ENCODE assay signal across 10 mouse cellular contexts in genomic region chr11:76081048-76081640, GRCm38 (mm10). TPM values are rescaled to one million over a fixed set of nuclear protein-coding genes. Genes with fewer than 3 reads are reported as not detected.
DNase-seq lines count a peak whose midpoint lies in the region; ATAC-seq and TF ChIP-seq lines count a peak whose summit lies in the region.
"Had no signal": no experiment of that assay in that cellular context is flagged by ENCODE, and none has a peak within 500 bp of the region (broad histone marks: within the 10 kb centered on the region; RNA-seq: fewer than 3 reads in every experiment).

No protein-coding gene starts in this region.

- H3K27ac ChIP-seq in lung, embryonic 14.5 days (ENCODE audit: low read depth), result peak overlapping the region; percentile 46; the same call in 1 of the 2 replicates
- H3K27ac ChIP-seq in heart, postnatal 0 days (ENCODE audit: low read depth), result peak overlapping the region; percentile 55
- H3K27ac ChIP-seq in limb, embryonic 10.5 days, result peak overlapping the region; percentile 64
- H3K27ac ChIP-seq in liver, postnatal 0 days (ENCODE audit: low read depth), result no peak overlapping the region
- H3K27ac ChIP-seq: hindbrain, embryonic 14.5 days had no signal

- no peak overlapping the region for H3K4me2 ChIP-seq in lung, embryonic 14.5 days
- H3K4me2 ChIP-seq in heart, postnatal 0 days (ENCODE audit: low read depth, low read length), result no peak overlapping the region
- no peak overlapping the region for H3K4me2 ChIP-seq in liver, postnatal 0 days (ENCODE audit: low read depth, low read length)
- H3K4me2 ChIP-seq: hindbrain, embryonic 14.5 days had no signal

- no peak overlapping the region for H3K4me3 ChIP-seq in lung, embryonic 14.5 days (ENCODE audit: low read depth, low read length)
- H3K4me3 ChIP-seq in heart, postnatal 0 days (ENCODE audit: low read depth, low read length), result no peak overlapping the region
- no peak overlapping the region for H3K4me3 ChIP-seq in limb, embryonic 10.5 days
- H3K4me3 ChIP-seq in liver, postnatal 0 days (ENCODE audit: low read depth, low read length), result no peak overlapping the region

- no peak for ATAC-seq in lung, embryonic 14.5 days (ENCODE audit: insufficient read depth)
- peak; percentile 41 for ATAC-seq in heart, postnatal 0 days (ENCODE audit: insufficient read depth, low read depth)
- ATAC-seq in liver, postnatal 0 days, result no peak

- TF ChIP-seq EP300 in heart, postnatal 0 days (IDR thresholded peaks at IDR 0.05; ENCODE audit: low read depth), result peak; percentile 74; the same call in 1 of the 2 replicates
- no peak for TF ChIP-seq EP300 in liver, postnatal 0 days (IDR thresholded peaks at IDR 0.05; ENCODE audit: low read depth)

- peak; percentile 38 for DNase-seq in lung, embryonic 14.5 days
- no peak for DNase-seq in lung, postnatal 36 days
- DNase-seq in heart, postnatal 0 days (ENCODE audit: low spot score), result no peak
- peak; percentile 40 for DNase-seq in kidney, adult 18-20 months
- no peak for DNase-seq in limb, embryonic 10.5 days (ENCODE audit: low spot score)
- DNase-seq in urinary bladder, postnatal 10 days (ENCODE audit: low spot score), result no peak
- no peak for DNase-seq in liver, postnatal 0 days
- DNase-seq: right cerebral cortex, adult 18-20 months; thymus, postnatal 36 days had no signal

- H3K9me3 ChIP-seq in lung, embryonic 14.5 days (ENCODE audit: low read depth, low read length), result no peaks in the 10 kb centered on the region
- no peaks in the 10 kb centered on the region for H3K9me3 ChIP-seq in heart, postnatal 0 days (replicated peaks; ENCODE audit: control insufficient read depth, low read length)
- H3K9me3 ChIP-seq in limb, embryonic 10.5 days (replicated peaks), result no peaks in the 10 kb centered on the region
- H3K9me3 ChIP-seq in liver, postnatal 0 days (ENCODE audit: low read length), result no peaks in the 10 kb centered on the region

- no peak overlapping the region for H3K9ac ChIP-seq in lung, embryonic 14.5 days
- no peak overlapping the region for H3K9ac ChIP-seq in heart, postnatal 0 days (replicated peaks; ENCODE audit: low read depth, low read length)
- H3K9ac ChIP-seq in liver, postnatal 0 days (replicated peaks), result no peak overlapping the region
- H3K9ac ChIP-seq: hindbrain, embryonic 14.5 days had no signal

- TF ChIP-seq CTCF in lung, embryonic 14.5 days (IDR thresholded peaks at IDR 0.05; ENCODE audit: low read depth), result no peak
- TF ChIP-seq CTCF in heart, postnatal 0 days (IDR thresholded peaks at IDR 0.05; ENCODE audit: low read depth), result no peak
- no peak for TF ChIP-seq CTCF in liver, postnatal 0 days (IDR thresholded peaks at IDR 0.05; ENCODE audit: low read depth)

- peaks cover 29% of the 10 kb centered on the region; the same call in 1 of the 2 replicates for H3K36me3 ChIP-seq in lung, embryonic 14.5 days (ENCODE audit: insufficient read depth)
- H3K36me3 ChIP-seq in heart, postnatal 0 days (replicated peaks; ENCODE audit: control insufficient read depth, insufficient read depth, low read length), result peaks cover 34% of the 10 kb centered on the region
- H3K36me3 ChIP-seq in limb, embryonic 10.5 days, result peaks cover 33% of the 10 kb centered on the region
- H3K36me3 ChIP-seq in liver, postnatal 0 days (replicated peaks; ENCODE audit: insufficient read depth, low read length), result peaks cover 31% of the 10 kb centered on the region

- no peaks in the 10 kb centered on the region for H3K4me1 ChIP-seq in lung, embryonic 14.5 days (ENCODE audit: insufficient read depth)
- no peaks in the 10 kb centered on the region for H3K4me1 ChIP-seq in heart, postnatal 0 days (ENCODE audit: control insufficient read depth, insufficient read depth)
- peaks cover 49% of the 10 kb centered on the region for H3K4me1 ChIP-seq in limb, embryonic 10.5 days
- H3K4me1 ChIP-seq in liver, postnatal 0 days (ENCODE audit: insufficient read depth), result no peaks in the 10 kb centered on the region

- no peaks in the 10 kb centered on the region for H3K27me3 ChIP-seq in lung, embryonic 14.5 days (ENCODE audit: insufficient read depth, low read length)
- H3K27me3 ChIP-seq in heart, postnatal 0 days (ENCODE audit: control insufficient read depth, insufficient read depth, low read length), result no peaks in the 10 kb centered on the region
- no peaks in the 10 kb centered on the region for H3K27me3 ChIP-seq in limb, embryonic 10.5 days (ENCODE audit: low read depth, poor library complexity, severe bottlenecking)
- no peaks in the 10 kb centered on the region for H3K27me3 ChIP-seq in liver, postnatal 0 days (ENCODE audit: insufficient read depth, low read length)

- WGBS in lung, embryonic 14.5 days, result 77% methylated on average over 6 of the region's 6 CpGs
- WGBS in heart, postnatal 0 days, result 72% methylated on average over 6 of the region's 6 CpGs
- 81% methylated on average over 6 of the region's 6 CpGs for WGBS in limb, embryonic 10.5 days
- 71% methylated on average over 6 of the region's 6 CpGs for WGBS in liver, postnatal 0 days (ENCODE audit: insufficient replicate concordance)

RNA-seq across cellular contexts. Expression of gene Rflnb, which starts 53.6 kb away (rescaled TPM):
- polyA plus RNA-seq in lung, embryonic 14.5 days (2014; fragmentation: Nextera tagmentation; extraction: Ambion mirVana), result 47.6 and 51.0 TPM in 2 replicates
- 15.6 and 16.4 TPM in 2 replicates for total RNA-seq in heart, postnatal 0 days (2014; rRNA removed; ENCODE audit: low replicate concordance)
- 22.9 and 24.1 TPM in 2 replicates for polyA plus RNA-seq in heart, postnatal 0 days (2015; fragmentation: Nextera tagmentation; extraction: Ambion mirVana)
- polyA plus RNA-seq in limb, embryonic 10.5 days (2016; fragmentation: Nextera tagmentation; extraction: Ambion mirVana), result 25.6 and 35.4 TPM in 2 replicates
- 7.8 and 7.9 TPM in 2 replicates for polyA plus RNA-seq in liver, postnatal 0 days (2015; fragmentation: Nextera tagmentation; extraction: Ambion mirVana)

Comparison
In these comparisons a context has a peak if more than half of its experiments do, and no peak if none do; other contexts are left out.
1. DNase-seq: peak in lung, embryonic 14.5 days (single experiment) and kidney, adult 18-20 months (single experiment); none in lung, postnatal 36 days (single experiment), heart, postnatal 0 days (single experiment), limb, embryonic 10.5 days (single experiment), urinary bladder, postnatal 10 days (single experiment) and liver, postnatal 0 days (single experiment).